Mouse (Mus musculus) forebrain, embryonic 11.5 days (tissue): ENCODE data around the gene Ccdc8. TPM values are rescaled to one million over a fixed set of nuclear protein-coding genes. Genes with fewer than 3 reads are reported as not detected.

Source experiments
- ATAC-seq: fragments of 200-750 bp; cut with Nextera tagmentation; replicated peaks from 2 replicates; pipeline ENCODE4 v1.8.0; 2017; ENCODE audit warnings: moderate TSS enrichment; ENCODE audit not compliant: low FRiP score
- DNase-seq: peaks from one replicate; pipeline ENCODE4 v3.0.0-alpha.2; 2017; ENCODE audit warnings: low spot score
- H3K27ac ChIP-seq: fragments of 300-500 bp; sonication (generic); 2 replicates; pipeline ENCODE4 v1.5.1; 2014; ENCODE audit warnings: low read depth, low read length
- H3K27me3 ChIP-seq: fragments of 300-500 bp; sonication (generic); 2 replicates; pipeline ENCODE4 v1.6.1; 2014; ENCODE audit warnings: mild to moderate bottlenecking, low read length, mixed read lengths; ENCODE audit not compliant: control insufficient read depth, insufficient read depth
- H3K36me3 ChIP-seq: fragments of 300-500 bp; sonication (generic); 2 replicates; pipeline ENCODE4 v1.6.1; 2014; ENCODE audit warnings: mild to moderate bottlenecking, low read length, moderate library complexity, mixed read lengths; ENCODE audit not compliant: control insufficient read depth, insufficient read depth
- H3K4me1 ChIP-seq: fragments of 300-500 bp; sonication (generic); replicated peaks from 2 replicates; pipeline ENCODE4 v1.6.1; 2014; ENCODE audit warnings: low read length, mixed read lengths; ENCODE audit not compliant: control insufficient read depth, insufficient read depth
- H3K4me2 ChIP-seq: fragments of 300-500 bp; sonication (generic); 2 replicates; pipeline ENCODE4 v1.6.1; 2014; ENCODE audit warnings: low read depth, mild to moderate bottlenecking, low read length, moderate library complexity, mixed read lengths; ENCODE audit not compliant: severe bottlenecking
- H3K4me3 ChIP-seq: fragments of 300-500 bp; sonication (generic); 2 replicates; pipeline ENCODE4 v1.5.1; 2014; ENCODE audit warnings: low read depth, low read length
- H3K9ac ChIP-seq: fragments of 300-500 bp; sonication (generic); 2 replicates; pipeline ENCODE4 v1.6.1; 2014; ENCODE audit warnings: low read length
- H3K9me3 ChIP-seq: fragments of 300-500 bp; sonication (generic); 2 replicates; pipeline ENCODE4 v1.6.1; 2016; ENCODE audit warnings: low read length, mixed read lengths; ENCODE audit not compliant: control insufficient read depth
- WGBS: fragments of 180-500 bp; shearing (Covaris S2); extraction: QIAGEN DNeasy Blood & Tissue Kit; methylation state at CpG from one replicate; pipeline ENCODE4 v1.1.7; 2014; 5-methylcytosine and 5-hydroxymethylcytosine counted together
- polyA plus RNA-seq: library from polyadenylated mRNA; unstranded; fragments of >200 nt; fragmentation: Nextera tagmentation; extraction: Ambion mirVana; gene quantifications from 2 replicates; pipeline ENCODE4 v1.2.1, GENCODE M21; 2014

The Ccdc8 gene
- polyA plus RNA-seq, 1 experiment from 2014 or later = 19.0 TPM

GRCm38 (mm10) chr7:16999650-17000049, 7.1 kb downstream of the Ccdc8 start:
- 0 out of 2 replicates have a peak, but pooled peaks have one; percentile 9 for ATAC-seq

DNA sequence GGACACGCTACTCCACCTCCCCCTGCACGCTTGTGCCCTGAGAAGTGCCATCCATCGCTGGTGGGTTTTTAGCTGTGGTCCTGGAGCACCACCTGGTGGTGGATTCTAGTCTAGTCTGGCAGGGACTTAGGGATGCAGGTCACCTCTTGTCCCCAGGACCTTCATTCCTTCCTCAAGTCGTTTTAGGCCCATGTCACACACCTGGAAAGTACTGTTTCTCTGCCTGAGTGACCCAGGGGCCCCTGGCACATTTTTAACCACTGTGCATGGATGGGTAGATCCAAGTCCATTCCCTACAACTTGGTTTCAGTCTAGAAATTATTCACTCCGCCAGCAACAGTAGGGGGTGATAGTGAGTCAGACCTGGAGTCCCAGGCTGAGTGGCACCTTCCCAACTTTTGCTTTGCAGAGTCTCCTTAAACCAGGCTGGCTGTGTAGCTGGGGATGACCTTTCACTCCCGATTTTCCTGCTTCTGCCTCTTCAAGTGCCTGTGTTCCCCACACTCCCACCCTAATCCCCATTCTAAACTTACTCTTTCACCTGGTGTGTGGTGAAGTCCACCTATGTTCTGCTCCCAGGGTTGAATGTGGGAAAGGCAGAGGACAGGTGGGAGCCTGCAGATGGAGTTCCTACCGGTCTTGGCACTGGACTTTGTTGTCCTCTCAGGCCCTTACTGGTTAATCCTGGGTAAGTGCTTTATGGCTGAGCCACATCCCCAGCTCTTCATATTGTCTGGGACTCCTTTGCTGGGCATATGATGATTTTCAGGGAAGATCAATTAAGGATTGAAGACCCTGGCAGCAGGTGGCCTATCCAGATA, 10.1 kb downstream of the Ccdc8 start:
- WGBS = 10% methylated on average over 7 of the region's 7 CpGs
- Histone ChIP-seq H3K27me3 (no peaks in the 10 kb centered on the region), H3K36me3 (peaks cover 20% of the 10 kb centered on the region), H3K4me3 (no peak overlapping the region), H3K9me3 (no peaks in the 10 kb centered on the region), H3K27ac (no peak overlapping the region), H3K4me2 (no peak overlapping the region), H3K4me1 (no peaks in the 10 kb centered on the region), H3K9ac (no peak overlapping the region)
- DNase-seq (peak; percentile 91), ATAC-seq (peak; percentile 77)

More at GRCm38 (mm10) chr7:16999650-17000049, 7.1 kb downstream of the Ccdc8 start:
- Histone ChIP-seq H3K27ac (no peak overlapping the region), H3K4me2 (no peak overlapping the region), H3K9ac (no peak overlapping the region), H3K9me3 (no peaks in the 10 kb centered on the region), H3K4me3 (no peak overlapping the region), H3K27me3 (no peaks in the 10 kb centered on the region), H3K4me1 (peaks cover 6% of the 10 kb centered on the region), H3K36me3 (peaks cover 7% of the 10 kb centered on the region; the same call in 1 of the 2 replicates)
- 23% methylated on average over 4 of the region's 4 CpGs for WGBS
- peak; percentile 93 for DNase-seq

DNA sequence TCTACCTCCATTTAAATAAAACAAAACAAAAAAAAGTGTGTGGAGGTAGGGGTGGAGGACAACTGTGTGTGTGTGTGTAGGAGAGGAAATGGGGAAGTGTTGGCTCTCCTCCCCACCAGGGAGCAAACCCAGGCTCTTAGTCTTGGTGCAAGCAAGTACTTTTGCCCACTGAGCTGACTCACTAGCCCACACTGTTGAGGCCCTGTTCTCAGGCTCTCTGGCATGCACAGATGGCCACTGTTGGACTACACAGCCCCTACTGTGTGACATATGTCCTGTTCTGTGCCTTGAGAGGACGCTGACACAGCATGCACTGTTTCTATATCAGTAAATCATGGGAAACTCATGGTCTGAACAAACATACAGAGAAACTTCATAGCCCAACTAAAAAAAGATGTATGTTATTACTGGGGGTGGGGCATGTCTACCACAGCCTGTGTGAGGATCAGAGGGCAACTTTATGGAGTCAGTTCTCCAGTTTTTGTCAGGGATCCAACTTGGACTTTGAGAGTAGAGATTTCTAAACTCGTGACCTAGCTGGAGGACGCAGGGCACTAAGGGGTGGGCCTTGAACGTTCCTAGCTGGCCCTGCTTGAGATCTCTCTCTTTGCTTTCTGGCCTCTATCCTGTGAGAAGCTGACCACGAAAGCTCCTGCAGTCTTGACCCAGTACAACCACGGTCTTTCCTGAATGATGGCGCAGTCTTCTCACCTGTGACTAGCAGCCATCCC, 10.9 kb downstream of the Ccdc8 start:
- Histone ChIP-seq H3K9ac (no peak overlapping the region), H3K4me3 (no peak overlapping the region), H3K4me1 (no peaks in the 10 kb centered on the region), H3K27ac (no peak overlapping the region), H3K36me3 (peaks cover 20% of the 10 kb centered on the region), H3K9me3 (no peaks in the 10 kb centered on the region), H3K4me2 (no peak overlapping the region), H3K27me3 (no peaks in the 10 kb centered on the region)
- DNase-seq = no peak
- 0 out of 2 replicates have a peak, but pooled peaks have one; percentile 14 for ATAC-seq
- 85% methylated on average over 7 of the region's 7 CpGs for WGBS

GRCm38 (mm10) chr7:17004716-17005115, 12.2 kb downstream of the Ccdc8 start:
- H3K9ac ChIP-seq = no peak overlapping the region
- H3K27me3 ChIP-seq = no peaks in the 10 kb centered on the region
- no peaks in the 10 kb centered on the region for H3K9me3 ChIP-seq
- ATAC-seq (no peak), DNase-seq (no peak)
- peaks cover 20% of the 10 kb centered on the region for H3K36me3 ChIP-seq
- 85% methylated on average over 7 of the region's 7 CpGs for WGBS
- no peak overlapping the region for H3K27ac ChIP-seq
- H3K4me3 ChIP-seq = no peak overlapping the region
- H3K4me1 ChIP-seq = no peaks in the 10 kb centered on the region
- no peak overlapping the region for H3K4me2 ChIP-seq

DNA sequence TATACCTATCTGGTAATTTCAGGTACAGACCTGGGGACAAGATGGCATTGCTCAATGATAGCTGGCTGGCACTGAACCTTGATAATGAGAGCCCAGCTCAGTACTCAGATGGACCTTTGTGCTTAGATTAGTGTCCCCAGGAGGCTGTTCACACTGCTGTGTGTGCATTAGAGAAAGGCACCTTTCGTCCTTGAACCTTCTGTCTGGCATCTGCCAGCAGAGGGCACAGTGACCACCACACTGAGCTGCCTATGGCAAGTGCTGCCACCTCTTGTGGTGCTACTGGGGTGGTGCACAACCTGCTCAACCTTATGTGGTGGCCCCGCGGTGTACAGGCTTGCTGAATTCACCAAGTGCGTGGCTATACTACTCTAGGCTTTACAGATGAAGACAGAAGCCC, 14.8 kb downstream of the Ccdc8 start:
- Histone ChIP-seq H3K4me2 (no peak overlapping the region), H3K9me3 (no peaks in the 10 kb centered on the region), H3K9ac (no peak overlapping the region), H3K27ac (no peak overlapping the region), H3K4me1 (no peaks in the 10 kb centered on the region), H3K27me3 (no peaks in the 10 kb centered on the region), H3K4me3 (no peak overlapping the region), H3K36me3 (peaks cover 22% of the 10 kb centered on the region)
- no peak for ATAC-seq
- DNase-seq = no peak
- WGBS = 90% methylated on average over 4 of the region's 4 CpGs

DNA sequence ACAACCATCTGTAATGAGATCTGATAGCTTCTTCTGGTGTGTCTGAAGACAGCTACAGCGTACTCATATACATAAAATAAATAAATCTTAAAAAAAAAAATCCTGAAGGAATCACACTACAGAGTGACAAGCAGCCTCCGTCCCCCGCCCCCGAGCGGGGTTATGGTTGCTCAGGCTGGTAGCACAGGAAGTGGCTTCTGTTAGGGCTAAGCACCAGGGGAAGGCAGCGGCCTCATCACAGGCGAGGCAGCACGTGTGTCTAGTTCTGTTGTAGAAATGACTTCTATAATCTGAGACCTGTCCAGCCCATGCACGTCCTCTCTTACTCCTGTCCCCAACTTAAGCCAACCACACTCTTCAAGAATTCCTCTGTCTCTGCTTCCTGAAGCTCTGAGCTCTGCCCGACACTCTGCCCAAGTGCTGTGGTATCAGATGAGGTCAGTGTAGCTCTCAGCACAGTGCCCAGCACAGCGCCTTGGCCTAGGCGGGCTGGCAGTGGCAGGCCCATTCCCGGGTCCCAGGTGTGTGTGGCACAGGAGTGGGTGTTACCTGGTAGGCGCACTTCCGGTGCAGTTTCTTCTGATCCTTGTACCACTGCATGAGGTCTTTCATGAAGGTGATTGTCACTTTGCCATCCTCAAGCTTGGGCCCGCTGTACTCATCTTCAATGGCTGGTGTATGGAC, 17.0 kb downstream of the Ccdc8 start:
- no peak for ATAC-seq
- no peak overlapping the region for H3K9ac ChIP-seq
- H3K9me3 ChIP-seq = no peaks in the 10 kb centered on the region
- no peak overlapping the region for H3K4me3 ChIP-seq
- no peaks in the 10 kb centered on the region for H3K27me3 ChIP-seq
- H3K36me3 ChIP-seq = peaks cover 29% of the 10 kb centered on the region
- DNase-seq = no peak
- 94% methylated on average over 16 of the region's 16 CpGs for WGBS
- no peak overlapping the region for H3K4me2 ChIP-seq
- H3K4me1 ChIP-seq = no peaks in the 10 kb centered on the region
- no peak overlapping the region for H3K27ac ChIP-seq

DNA sequence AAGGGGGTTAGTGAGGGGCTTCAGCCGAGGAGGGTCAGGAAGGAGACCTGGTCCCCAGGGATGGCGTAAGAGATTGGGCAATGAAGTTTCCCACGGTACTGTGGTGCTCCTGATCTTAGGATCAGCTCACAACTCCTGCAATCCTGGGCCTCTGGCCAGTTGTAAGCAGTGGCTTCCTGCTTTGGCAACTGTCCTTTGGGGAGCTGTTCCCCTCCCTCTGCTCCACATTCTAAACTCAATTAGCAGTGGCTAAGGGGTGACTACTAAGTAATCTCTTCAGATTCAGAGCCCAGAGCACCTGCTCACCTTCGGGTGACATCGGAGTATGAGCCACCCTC, 17.5 kb downstream of the Ccdc8 start:
- no peak overlapping the region for H3K9ac ChIP-seq
- no peak for DNase-seq
- no peak overlapping the region for H3K4me3 ChIP-seq
- H3K27ac ChIP-seq = no peak overlapping the region
- ATAC-seq = no peak
- H3K9me3 ChIP-seq = no peaks in the 10 kb centered on the region
- peaks cover 33% of the 10 kb centered on the region for H3K36me3 ChIP-seq
- 98% methylated on average over 5 of the region's 5 CpGs for WGBS
- H3K4me2 ChIP-seq = no peak overlapping the region
- H3K27me3 ChIP-seq = no peaks in the 10 kb centered on the region
- no peaks in the 10 kb centered on the region for H3K4me1 ChIP-seq

DNA sequence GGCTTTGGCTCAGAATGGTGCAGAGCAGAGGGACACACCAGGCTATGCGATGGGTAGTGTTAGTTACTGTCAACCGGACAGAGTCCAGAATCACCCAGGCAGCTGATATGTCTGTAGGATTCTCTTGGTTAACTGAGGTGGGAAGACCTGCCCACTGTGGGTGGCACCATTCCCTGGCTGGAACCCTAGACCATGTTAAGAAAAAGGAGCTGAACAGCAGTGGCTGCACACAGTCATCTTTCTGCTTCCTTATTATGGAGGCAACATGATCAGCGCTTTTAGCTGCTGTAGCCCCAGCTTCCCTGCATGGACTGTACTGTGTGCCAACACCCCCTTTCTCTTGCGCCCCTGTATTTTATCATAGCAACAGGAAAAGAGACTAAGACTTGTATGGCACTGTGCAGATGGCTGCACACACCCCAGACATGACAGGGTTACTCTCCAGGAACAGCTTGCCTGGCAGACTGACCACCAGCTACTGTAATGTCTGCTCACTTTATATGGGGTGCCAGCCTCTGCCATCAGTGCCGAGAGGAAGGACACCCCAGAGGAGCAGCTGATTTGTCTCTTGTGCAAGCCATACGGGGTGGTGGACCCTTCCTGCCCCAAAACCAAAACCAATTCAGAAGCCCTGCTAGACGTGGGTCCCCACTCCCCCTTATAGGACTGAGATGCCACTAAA, 19.5 kb downstream of the Ccdc8 start:
- H3K9ac ChIP-seq = no peak overlapping the region
- no peak overlapping the region for H3K4me2 ChIP-seq
- 92% methylated on average over 7 of the region's 7 CpGs for WGBS
- H3K9me3 ChIP-seq = no peaks in the 10 kb centered on the region
- H3K36me3 ChIP-seq = peaks cover 22% of the 10 kb centered on the region; the same call in 1 of the 2 replicates
- H3K4me1 ChIP-seq = no peaks in the 10 kb centered on the region
- H3K27ac ChIP-seq = no peak overlapping the region
- H3K4me3 ChIP-seq = no peak overlapping the region
- H3K27me3 ChIP-seq = no peaks in the 10 kb centered on the region
- no peak for DNase-seq
- no peak for ATAC-seq
